Mouse (Mus musculus) left cerebral cortex, adult 11 months (tissue): Measurements from ENCODE around the gene Dph2.

Source experiments
- DNase-seq: peaks from one replicate; pipeline ENCODE4 v3.0.0; 2022; ENCODE audit warnings: low spot score

Gene Dph2

GRCm38 (mm10) chr4:117912131-117912561, 20.3 kb upstream of the Dph2 start:
- DNase-seq, result no peak

- DNase-seq, result no peak
Observed at GRCm38 (mm10) chr4:117908834-117909453, 17.1 kb upstream of the Dph2 start.

- DNase-seq, result no peak
Observed at GRCm38 (mm10) chr4:117906196-117906595, 14.4 kb upstream of the Dph2 start.

DNA sequence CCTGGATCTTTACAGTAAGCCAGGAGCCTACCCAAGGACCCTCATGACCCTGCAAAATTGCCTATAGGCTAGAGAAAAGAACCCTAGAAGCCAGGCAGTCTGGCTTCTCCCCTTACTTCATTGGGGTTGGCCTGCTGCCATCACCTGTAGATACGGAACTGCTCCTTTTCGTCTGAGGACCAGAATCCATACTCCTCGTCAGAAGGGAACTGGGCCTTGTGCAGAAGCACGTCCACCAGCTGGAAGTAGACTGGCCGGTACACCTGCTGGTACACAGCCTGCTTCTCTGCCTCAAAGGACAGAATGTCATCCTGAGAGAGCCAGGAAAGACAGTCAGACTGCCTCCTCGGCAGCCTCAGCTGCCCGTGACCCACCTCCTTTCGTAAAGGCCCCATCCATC, 12.9 kb upstream of the Dph2 start:
- DNase-seq, result no peak

GRCm38 (mm10) chr4:117904094-117904493, 12.3 kb upstream of the Dph2 start:
- DNase-seq, result no peak

GRCm38 (mm10) chr4:117898111-117898510, 6.3 kb upstream of the Dph2 start:
- DNase-seq, result no peak

DNA sequence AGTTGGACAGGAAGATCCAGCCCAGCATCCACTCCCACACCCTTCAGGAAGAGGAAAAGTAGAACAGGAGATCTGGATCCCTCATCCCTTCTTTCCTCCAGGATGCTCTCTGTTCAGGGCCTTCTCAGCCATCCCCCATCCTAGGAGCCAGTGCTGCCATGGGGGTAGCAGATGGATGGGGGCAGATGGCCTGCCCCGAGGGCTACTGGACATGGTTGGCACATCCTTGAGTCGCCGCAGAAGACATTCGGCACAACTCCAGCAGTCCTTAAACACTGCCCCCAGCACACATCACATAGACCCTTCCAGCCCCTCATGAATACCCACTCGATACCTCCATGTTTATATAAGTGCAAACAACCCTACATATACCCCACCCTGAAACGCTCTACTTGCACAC, 4.2 kb upstream of the Dph2 start:
- no peak for DNase-seq

DNA sequence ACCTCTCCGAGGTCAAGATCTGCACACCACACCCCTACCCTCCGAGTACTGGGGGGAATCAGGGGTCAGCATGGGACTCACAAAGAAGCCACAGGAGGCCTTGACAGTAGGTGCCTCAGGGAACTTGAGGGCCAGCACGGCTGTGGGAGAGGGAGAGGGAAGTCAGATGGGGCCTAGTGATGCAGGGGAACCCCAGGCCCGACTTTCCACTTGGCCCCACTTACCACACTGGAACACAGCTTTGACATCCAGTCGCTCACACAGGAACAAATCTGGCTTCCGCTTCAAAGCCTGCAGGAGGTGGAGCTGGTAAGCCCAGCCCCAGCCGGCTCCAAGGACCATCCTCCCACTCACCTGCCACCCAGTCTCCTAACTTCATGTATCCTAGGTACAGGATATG, 3.5 kb upstream of the Dph2 start:
- DNase-seq, result no peak

GRCm38 (mm10) chr4:117894601-117895000, 2.8 kb upstream of the Dph2 start:
- no peak for DNase-seq

- no peak for DNase-seq
Observed at GRCm38 (mm10) chr4:117893376-117893775, 1.5 kb upstream of the Dph2 start.

- no peak for DNase-seq
Observed at GRCm38 (mm10) chr4:117890750-117891149, 1.1 kb downstream of the Dph2 start.

GRCm38 (mm10) chr4:117890031-117890430, 1.8 kb downstream of the Dph2 start:
- DNase-seq, result no peak

- DNase-seq, result no peak
Observed at GRCm38 (mm10) chr4:117889471-117889870, 2.4 kb downstream of the Dph2 start.

GRCm38 (mm10) chr4:117887920-117888319, 3.9 kb downstream of the Dph2 start:
- DNase-seq, result no peak

GRCm38 (mm10) chr4:117887133-117887532, 4.7 kb downstream of the Dph2 start, which contains the start of gene Atp6v0b:
TSS of gene Atp6v0b (minus strand) at chr4:117887333.
- DNase-seq, result peak; percentile 92

DNA sequence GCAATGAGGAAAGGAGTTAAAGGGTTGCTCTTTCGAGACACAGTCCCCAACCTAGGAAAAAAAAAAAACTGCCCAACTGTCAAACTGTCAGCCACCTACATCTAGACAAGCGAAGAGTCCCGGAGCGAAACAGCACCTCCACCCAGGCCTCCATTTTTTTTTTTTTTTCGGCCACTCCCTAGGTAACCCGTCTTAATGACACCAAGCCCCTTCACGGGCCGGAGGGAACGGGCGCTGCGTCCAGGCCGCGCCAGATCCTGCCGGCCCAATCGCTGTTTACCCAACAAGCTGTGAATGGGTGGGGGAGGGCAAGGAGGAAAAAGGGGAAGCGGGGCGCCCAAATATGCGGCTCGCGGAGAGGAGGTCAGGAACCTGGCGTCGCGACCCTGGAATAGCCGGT, 5.2 kb downstream of the Dph2 start:
- no peak for DNase-seq

DNA sequence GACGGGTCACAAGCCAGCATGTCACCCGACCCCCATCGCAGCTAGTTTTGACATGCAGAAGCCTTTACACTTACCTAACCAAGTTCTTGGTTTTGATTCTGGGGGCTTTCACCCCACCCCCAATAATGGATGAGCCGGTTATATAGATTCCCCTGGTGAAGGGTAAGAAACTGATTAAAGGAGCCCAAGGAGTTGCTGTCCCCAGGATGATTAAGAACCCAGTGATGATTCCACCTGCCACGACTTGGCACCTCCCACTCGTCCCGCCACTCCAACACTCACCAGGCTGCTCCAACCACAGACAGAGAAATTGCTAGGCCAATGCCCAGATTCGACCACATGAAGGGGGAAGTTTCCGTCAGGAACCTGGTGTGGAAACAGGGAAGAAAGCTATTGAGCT, 5.8 kb downstream of the Dph2 start:
- no peak for DNase-seq

GRCm38 (mm10) chr4:117885093-117885492, 6.7 kb downstream of the Dph2 start:
- DNase-seq, result no peak

DNA sequence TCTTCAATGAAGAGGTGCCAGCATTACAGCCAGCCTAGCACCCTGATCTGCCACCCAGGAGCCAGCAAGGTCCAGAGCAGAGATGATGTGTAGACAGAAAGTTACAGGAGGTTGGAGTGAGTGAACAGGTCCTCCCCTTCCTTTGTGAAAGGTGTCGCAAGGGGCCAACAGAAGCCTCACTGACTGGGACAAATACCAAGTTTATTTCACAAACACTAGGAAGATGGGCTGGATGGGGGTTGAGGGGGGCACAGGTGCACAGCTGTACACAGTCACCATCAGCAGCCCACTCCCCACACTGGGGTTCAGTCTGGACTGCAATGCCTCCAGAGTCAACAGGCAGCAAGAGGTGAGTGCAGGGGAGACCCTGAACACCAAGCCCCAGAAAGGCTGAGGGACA, 7.7 kb downstream of the Dph2 start:
- no peak for DNase-seq

- DNase-seq, result no peak
Observed at GRCm38 (mm10) chr4:117882701-117883691, 8.8 kb downstream of the Dph2 start, which contains the start of gene B4galt2. TSS of gene B4galt2 (minus strand) at chr4:117883487.

- no peak for DNase-seq
Observed at GRCm38 (mm10) chr4:117878703-117879102, 13.1 kb downstream of the Dph2 start.

GRCm38 (mm10) chr4:117878301-117878700, 13.5 kb downstream of the Dph2 start:
- DNase-seq, result no peak

- no peak for DNase-seq
Observed at GRCm38 (mm10) chr4:117873615-117874014, 18.2 kb downstream of the Dph2 start.
